Mouse (Mus musculus) spleen, embryonic (tissue): ENCODE results near the gene Tec.

Source experiments
- CTCF ChIA-PET: fragments of 350-600 bp; sonication (Branson Sonifier 250); formaldehyde crosslinking; loops from one replicate; lab custom pipeline; 2022; lab: Charles Lee

Tec gene

DNA sequence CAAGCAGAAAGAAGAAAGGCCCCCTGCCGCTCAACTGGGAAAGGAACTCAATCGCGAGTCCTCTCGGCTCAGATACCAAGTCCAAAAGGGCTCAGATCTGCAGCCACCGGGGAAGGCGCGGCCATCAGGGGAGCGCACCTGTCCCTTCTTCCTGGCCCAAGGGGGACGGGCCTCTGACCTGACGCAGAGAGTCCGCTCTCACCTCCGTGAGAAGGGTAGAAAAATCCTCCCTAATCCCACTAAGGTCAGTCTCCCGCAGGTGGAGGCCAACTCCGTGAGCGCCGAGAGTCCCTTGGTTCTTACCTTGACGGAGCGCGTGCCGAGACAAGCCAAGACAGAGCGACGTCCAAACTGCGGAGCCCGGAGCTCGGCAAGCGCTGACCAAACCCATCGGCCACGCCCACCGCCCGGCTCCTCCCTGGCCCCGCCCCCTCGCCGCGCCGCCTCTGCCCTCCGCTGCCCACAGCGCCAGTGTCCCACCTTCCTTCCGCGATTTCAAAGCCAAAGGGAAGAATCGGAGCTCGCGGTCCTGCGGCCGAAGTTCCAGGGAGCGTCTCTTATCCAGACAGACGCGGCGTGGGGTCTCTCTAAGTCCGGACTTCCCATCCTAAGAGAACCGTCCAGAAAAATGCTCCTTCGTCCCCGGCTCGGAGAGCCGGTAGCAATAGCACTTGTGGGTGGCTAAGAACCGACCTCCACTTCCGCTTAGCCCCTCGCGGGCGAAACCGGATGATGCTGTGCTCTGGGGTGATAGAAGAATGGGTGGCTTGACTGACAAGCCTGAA is at the start of gene Tec:
Gene Tec (minus strand): TSS at position 393 of the 785 bp plus-strand sequence.
- CTCF ChIA-PET = interaction anchor here (0.5 to 2.1 kb wide), 4 partner anchors 24 to 125 kb away, joined by 3 to 8 read pairs (median 4); no protein-coding TSS in a partner anchor

DNA sequence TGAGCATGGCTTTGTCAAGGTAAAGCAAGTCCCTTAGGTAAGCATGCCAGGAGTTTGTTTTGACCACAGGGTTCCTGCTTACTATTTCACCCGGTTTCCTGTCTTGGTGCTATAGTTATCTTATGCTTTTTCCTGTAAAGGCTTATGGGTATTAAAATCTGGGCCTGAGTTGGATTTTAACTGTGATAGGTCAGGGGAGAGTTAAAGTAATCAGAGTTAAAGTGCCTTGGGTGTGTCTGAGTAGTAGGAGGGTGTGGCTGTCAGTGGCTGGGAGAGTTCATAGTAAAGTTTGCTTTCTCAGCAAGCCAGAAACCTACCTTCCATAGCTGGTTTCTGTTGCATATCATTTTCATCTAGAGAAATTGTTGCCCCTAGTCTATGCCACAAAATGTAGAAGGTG is 48.6 kb upstream of the Tec start:
- CTCF ChIA-PET = interaction anchor here (0.5 kb wide), 1 partner anchor 45 kb away, joined by 4 read pairs; no protein-coding TSS in a partner anchor

DNA sequence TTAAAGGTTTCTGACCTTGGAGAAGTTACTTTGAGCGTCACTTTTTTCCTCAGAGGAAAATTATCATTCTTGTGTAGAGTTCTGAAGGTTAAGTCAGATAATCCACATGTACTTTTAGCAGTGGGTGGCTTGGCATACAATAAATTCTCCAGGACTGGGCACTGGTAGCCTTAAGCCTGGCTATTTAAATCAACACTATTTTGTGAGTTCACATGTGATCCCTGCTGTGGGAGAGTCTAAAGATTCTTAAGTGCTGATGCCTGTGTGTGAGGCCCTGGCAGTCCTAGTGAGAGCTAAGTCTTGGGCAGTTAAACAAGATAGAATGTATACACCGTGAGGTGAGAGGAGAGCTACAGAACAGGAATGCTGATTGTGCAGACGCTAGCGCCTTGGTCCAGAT is 47.8 kb upstream of the Tec start:
- CTCF ChIA-PET = no interaction called here

DNA sequence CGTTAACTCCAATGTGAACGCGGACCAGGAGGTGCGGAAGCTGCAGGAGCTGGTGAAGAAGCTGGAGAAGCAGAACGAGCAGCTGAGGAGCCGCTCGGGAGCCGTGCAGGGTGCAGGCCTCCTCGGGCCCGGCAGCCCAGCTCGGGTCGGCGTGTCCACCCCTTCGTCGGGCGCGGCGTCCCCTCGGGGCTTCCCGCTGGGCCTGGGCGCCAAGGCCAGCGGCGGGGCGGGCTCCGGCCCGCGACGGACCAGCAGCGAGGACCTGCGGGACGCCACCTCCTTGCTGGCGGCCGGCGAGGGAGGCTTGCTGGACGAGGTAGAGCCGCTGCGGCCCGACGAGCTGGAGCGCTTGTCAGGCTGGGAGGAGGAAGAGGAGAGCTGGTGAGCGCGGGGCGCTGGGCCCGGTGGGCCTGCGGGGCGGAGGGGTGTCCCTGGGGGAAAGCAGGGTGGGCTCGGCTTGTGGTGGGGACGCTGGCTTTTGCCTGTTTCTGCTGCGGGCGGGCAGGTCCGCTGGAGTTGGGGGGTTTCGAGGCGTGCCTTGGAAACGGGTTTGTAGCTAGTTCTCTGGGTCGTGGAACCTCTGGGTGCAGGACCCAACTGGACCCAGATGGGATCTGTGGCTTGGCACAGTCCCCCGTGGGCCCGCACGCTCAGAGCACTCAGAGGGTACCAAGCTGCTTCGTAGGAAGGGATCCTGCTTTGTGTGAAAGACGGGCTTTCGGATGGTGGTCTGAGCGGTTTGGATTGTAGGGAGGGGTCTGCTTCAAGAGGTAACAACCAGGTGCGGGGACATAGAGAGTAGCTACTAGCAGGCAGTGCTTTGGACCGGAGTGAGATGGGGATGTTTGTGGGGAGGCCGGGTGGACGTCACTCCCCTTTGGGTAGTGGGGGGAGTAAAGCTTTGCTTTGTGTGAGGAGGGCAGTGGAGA is 46.6 kb upstream of the Tec start:
- CTCF ChIA-PET = interaction anchor here (0.6 to 0.8 kb wide), 2 partner anchors 46 to 716 kb away, joined by 3 to 11 read pairs; no protein-coding TSS in a partner anchor

DNA sequence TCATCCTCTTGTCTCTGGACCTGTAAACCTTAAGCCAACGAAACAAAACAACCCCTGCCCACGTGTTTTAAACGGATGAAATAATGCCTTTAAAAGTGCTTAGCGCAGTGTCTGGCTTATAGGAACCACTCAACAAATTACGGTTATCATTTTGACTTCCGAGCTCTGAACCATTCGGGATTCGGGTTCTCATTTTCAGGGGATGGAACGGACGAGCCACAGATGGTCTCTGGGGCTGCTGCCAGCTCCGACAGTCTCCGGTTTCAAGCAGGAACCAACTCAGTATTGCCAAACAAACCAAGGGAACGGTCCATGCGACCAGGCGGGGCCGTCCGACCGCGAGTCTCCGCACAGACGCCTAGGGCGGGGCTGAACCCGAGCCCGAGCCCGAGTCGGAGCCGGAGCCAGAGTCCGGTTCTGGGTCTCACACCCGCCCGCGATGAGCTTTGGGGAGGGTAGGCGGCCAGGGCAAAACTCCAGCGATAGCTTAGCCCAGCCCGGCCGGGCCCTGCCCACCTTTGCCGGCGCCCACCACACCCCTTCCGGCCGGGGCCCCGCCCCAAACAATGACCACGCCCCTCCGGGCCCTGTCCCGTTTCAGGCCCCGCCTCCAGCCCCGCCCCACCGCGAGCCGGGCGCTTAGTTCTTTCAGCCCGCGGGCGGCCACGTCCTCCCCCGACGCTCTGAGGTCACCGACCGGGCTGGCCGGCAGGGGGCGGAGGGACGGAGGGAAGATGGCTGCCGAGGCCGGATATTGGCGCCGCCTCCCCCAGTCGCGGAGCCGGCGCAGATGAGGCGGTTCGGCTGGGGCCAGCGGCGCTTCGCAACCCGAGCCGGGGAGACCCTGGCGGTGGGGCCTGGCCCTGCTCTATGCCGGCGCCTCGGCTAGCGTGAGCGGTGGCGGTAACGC is 45.6 kb upstream of the Tec start, which contains the start of gene Slain2:
Gene Slain2 (plus strand): TSS at position 657 of the 910 bp plus-strand sequence.
- CTCF ChIA-PET = no interaction called here

DNA sequence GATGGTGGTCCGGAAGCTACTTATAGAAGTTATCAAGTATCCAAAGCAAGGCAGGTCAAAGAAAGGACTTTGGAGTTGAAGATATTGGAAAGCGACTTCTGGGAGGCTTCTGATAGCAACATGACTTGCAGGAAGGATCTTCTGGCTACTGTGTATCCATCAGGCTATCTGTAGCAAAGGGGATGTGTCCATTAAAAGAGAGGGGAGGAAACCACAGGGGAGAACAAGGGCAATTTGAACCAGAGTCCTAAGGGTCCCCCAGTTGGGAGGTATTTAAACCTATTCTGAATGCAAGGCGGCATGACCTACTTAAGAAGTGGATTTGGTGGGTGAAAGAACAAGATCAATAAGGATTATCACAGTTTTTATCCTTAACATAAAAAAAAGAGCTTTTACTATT is 43.0 kb upstream of the Tec start:
- CTCF ChIA-PET = interaction anchor here (0.6 kb wide), 2 partner anchors 11 to 32 kb away, joined by 3 to 6 read pairs; no protein-coding TSS in a partner anchor

DNA sequence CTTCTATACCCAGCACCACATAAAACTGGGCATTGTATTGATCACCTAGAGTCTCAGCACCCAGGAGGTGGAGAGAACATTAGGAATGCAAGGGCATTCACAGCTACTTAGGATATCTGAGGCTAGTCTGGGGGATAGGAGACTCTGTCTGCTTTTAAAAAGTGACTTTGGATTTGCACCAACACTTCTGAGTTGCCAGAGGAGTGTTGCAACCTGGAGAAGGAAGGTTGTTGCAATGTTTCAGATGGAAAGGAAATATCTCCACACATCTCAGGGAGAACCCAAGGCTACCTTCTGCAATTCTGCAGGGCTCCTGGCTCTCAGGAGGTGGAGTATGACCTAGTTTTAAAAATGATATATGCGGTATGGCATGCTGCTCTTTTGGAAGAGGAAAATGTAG is 42.1 kb upstream of the Tec start:
- CTCF ChIA-PET = interaction anchor here (0.6 kb wide), 1 partner anchor 178 kb away, joined by 7 read pairs; no protein-coding TSS in a partner anchor

DNA sequence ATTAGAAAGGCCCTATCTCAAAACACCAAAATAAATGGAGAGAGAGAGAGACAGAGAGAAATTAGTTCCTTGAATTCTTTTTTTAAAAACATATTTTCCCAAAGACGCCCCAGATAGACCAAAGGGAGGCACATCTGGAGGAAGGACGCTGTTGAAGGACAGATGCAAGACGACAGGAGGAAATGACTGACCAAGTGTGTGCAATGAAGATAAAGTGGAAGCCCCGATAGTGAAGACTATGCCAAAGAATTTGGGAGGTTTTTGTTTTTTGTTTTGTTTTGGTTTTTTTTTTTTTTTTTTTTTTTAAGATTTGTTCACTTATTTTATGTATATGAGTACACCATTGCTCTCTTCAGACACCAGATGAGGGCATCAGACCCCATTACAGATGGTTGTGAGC is 41.1 kb upstream of the Tec start:
- CTCF ChIA-PET = no interaction called here

DNA sequence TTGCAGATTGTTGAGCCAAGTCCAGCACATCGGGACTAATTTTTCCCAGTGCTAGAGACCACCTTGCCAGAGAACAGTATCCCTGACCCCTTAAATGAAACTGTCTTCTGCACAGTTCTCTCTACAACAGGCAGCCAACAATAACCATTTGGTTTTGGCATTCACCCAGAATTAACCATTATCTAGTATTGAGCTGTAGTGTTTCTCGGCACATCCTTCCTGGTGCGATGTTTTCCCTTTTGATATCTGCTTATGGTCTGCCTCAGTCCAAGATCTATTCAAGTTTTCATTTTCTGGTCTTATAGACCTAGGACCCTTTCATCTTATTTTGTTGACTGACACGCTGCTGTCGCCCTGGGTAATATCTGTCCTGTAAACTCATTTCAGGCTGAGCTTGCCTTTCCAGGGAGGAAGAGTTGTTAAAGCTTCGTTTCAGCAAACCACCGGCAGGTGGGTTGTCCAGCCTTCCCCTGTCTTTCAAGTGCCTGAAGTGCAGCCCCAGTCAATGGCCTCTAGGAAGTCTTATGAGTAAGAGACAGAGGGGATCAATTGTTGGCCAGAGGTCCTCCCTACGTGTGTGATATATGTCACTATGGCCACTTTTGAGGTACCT is 40.1 kb upstream of the Tec start:
- CTCF ChIA-PET = no interaction called here

DNA sequence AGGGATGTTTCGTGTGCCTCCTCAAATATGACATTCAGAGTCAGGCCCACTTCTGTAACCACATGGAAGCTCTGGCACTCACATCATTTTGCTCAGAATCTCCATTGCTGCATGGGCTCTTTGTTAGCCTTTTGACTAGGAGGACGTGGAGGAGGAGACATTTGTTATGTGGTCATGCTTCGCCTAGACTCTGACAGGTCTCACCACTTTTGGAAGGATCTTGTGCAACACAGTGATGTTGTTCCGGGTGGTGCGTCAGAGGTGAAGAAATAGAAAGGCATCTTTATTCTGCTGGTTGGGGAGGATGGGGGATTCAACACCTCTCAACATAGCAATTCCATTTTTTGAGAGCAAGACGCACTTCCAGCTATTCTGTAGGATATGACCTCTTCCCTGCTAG is 39.1 kb upstream of the Tec start:
- CTCF ChIA-PET = interaction anchor here (0.6 kb wide), 1 partner anchor 24 kb away, joined by 3 read pairs; no protein-coding TSS in a partner anchor

DNA sequence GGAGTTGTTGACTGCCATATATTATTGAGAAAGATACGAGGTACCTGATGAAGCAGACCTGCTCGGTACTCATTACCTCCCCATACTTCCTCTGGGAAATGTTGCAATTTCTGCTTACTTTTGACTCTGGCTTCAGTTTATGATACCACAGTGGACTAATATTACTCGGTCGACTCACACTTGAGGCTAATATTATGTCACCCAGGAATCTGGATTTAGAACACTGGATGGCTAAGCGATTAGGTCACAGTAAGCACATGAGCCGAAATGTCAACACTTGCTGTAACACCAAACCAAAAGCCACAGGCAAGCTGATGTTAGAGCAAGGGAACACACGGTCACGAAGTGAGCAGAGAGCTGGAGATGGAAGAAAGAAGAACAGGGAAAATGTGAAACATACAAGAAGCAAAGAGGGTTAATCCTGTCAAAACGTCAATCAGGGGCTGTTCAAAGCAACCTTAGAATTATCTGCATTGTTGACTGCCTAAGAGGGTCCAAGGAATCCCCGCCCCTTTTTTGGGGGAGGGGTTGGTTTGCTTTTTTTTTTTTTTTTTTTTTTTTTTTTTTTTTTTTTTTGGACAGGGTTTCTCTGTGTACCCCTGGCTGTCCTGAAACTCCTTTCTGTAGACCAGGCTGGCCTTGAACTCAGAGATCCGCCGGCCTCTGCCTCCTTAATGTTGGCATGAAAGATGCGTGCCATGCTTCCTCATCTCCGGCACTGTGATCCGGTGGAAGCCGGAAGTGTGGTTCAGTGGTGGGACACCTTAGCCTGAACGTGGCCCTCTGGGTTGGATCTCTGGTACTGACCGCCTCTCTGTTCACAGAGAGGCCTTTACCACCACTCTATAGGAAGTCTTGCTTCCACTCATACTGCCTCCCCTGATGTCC is 36.9 kb upstream of the Tec start:
- CTCF ChIA-PET = no interaction called here

DNA sequence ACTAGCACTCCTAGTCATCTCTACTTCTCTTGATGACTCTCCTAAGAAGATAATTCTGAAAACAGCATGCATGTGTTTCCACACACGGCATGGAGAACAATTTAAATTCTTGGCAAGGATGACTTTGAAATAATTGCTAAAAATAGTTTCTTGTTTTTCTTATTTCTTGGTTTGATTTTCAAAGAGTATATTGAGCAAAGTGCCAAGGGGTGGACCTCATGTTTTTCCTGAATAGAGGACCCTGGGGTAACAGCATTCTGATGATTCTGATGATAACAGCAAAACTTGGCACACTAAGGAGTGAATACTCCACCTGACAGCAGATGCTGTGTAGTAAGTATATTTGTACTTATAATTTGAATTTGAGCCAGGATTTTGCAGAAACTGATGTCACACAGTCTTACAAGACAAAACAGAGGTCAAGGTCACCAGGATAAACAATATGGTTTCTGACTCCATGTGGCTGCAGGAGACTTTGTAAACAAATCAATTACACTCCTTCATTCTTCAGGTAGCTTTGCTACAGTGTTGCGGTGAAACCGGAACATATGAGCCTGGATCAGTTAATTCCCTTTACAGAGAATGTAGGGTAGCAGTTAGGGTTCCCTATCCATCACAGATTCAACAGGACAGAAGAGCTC is 34.7 kb upstream of the Tec start:
- CTCF ChIA-PET = no interaction called here

DNA sequence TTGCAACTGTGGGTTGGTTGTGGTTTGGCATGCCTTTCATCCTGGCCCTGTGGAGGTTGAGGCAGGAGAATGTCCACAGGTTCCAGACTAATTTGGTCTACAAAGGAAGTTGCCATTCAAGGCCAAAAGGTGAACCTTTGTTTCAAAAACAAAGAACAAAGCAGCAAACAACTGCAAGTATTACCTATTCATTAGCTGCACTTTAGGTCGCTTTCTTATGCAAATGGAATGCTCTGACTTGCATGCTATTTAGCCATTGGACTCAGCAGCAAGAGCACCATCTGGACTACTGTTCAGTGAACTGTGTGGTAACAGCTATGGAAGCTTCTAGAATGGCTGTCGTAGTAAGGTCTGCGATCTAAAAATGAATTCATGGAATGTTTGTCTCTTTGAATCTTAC is 34.0 kb upstream of the Tec start:
- CTCF ChIA-PET = no interaction called here

DNA sequence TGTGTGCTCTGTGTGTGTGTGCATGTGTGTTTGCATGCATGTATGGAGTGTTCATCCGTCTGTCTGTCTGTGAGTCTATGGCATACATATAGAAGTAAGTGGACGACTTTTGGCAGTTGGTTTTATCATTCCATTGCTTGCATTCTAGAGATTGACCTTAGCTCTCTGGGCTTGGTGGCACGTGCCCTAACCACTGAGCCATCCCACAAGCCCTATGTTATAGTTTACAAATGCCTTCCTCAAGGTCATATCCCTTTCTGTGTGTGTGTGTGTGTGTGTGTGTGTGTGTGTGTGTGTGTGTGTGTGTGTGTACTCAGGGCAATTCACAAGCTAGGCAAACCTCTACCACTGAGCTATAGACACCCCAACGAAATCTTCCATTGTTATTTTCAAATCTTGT is 33.6 kb upstream of the Tec start:
- CTCF ChIA-PET = no interaction called here

DNA sequence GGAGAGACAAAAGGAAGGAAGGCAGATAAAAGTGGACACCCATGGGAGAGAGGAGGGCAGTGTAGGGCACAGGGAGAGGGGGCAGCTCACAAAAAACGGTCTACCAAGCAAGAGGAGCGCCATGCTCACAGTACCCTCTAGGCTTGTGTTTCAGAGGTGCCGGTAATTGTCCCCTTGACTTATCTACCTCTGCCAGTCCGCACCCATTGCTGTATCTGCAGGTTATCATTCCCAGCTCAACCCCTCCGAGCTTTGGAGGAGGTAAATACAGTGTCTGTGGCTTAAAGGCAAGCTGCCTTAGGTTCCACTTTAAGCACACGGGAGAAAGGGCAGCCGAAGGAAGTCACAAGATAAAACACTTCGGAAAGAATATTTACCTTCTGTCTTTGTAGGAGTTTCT is 31.0 kb upstream of the Tec start:
- CTCF ChIA-PET = no interaction called here

DNA sequence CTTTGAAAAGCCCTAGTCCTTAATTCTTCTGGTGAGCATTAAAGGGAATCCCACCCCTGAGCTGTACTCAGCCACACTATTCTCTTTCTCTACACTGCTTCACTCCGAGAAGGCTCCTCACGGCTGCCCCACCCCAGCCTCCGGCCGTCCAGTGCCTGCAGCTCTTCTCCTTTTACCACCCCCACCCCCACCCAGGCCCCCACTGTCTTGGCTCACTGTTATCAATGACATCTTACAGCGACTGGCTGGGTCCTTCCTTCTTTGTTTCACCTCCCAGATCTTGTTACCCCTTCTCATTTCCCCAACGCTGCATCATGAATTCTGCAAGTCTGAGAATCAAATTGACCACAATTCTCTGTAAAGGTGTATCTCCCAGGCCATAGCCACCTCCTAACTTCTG is 29.7 kb upstream of the Tec start:
- CTCF ChIA-PET = no interaction called here

DNA sequence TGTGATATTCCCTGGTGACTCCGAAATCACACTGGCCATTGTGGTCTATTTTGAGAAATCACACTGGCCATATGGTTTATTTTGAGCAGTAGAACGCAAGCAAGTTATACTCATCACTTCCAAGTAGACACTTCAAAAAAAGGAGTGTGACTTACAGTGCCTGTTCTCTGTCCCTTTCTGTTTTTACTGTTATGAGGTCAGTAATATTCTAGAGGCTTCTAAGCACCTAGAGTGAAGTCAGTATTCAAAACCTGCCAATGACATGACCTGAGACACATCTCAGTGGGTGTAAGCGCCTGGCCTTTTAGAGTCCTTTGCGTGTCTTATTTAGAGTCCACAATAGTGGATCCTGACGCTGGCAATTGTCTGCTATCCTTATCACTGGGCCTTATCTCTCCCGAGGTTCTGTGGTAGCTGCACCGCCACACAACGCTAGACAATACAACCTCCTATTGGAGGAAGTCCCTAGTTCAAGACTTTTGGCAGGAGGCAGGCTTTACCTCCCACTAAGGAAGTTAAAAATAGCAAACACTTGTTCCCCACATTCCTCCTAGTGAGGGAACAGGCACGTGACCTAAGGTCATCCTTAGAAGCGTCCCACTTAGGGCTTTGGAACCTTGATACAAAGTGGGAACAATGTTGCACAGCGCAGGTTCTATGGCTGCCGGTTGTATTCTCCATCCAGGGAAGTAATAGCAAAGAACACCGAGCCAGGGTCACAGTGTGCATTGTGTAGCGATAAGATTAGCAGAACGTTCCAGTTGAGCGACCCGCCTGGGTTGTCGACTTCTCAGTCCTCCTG is 28.4 kb upstream of the Tec start:
- CTCF ChIA-PET = no interaction called here

DNA sequence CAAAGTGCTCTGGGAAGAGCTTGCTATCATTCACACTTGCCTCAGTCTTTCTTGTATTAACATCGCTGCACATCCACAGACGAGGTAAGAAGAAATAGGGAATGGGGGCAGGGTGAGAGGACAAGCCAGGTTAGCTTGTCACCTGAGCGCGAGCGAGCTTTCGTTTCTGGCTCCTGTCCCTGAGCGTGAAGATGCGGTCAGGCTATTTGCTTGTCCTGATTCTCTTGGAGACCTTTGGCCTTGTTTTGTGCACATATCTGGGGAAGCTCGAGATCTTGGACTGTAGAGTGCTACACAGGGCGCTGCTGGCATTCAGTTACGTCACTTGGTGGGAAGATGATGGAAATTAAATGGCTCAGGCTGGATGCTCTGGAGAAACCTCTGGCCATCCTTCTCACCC is 27.0 kb upstream of the Tec start:
- CTCF ChIA-PET = no interaction called here
